Mouse (Mus musculus): ENCODE data around the gene Tent5b. TPM values are rescaled to one million over a fixed set of nuclear protein-coding genes. Genes with fewer than 3 reads are reported as not detected.

Tent5b gene
- polyA plus RNA-seq, 1 experiment from 2014 or later = 0.36 TPM

- Histone ChIP-seq H3K4me2 (no peak overlapping the region), H3K9ac (no peak overlapping the region), H3K36me3 (no peaks in the 10 kb centered on the region), H3K27me3 (replicated peaks) (peaks cover 9% of the 10 kb centered on the region), H3K4me3 (no peak overlapping the region), H3K4me1 (peaks cover 39% of the 10 kb centered on the region), H3K27ac (replicated peaks) (0 out of 2 replicates have a peak overlapping the region, but pooled peaks have one; percentile 10), H3K9me3 (no peaks in the 10 kb centered on the region)
- WGBS = 41% methylated on average over 4 of the region's 4 CpGs
- ATAC-seq (ENCODE audit: extremely low read depth, insufficient number of reproducible peaks, low FRiP score, low TSS enrichment) = no peak
Measured at GRCm38 (mm10) chr4:133489489-133490245, 9.7 kb downstream of the Tent5b start.

GRCm38 (mm10) chr4:133491800-133492199 is 11.9 kb downstream of the Tent5b start:
- 0 out of 2 replicates have a peak overlapping the region, but pooled peaks have one; percentile 42 for H3K27ac ChIP-seq (replicated peaks)
- no peaks in the 10 kb centered on the region for H3K9me3 ChIP-seq
- 22% methylated on average over 10 of the region's 10 CpGs for WGBS
- H3K9ac ChIP-seq = peak overlapping the region; percentile 59
- H3K4me3 ChIP-seq = no peak overlapping the region; the same call in 1 of the 2 replicates
- no peak; the same call in 1 of the 2 replicates for ATAC-seq (ENCODE audit: extremely low read depth, insufficient number of reproducible peaks, low FRiP score, low TSS enrichment)
- H3K36me3 ChIP-seq = no peaks in the 10 kb centered on the region
- peaks cover 30% of the 10 kb centered on the region for H3K27me3 ChIP-seq (replicated peaks)
- H3K4me1 ChIP-seq = peaks cover 46% of the 10 kb centered on the region
- H3K4me2 ChIP-seq = peak overlapping the region; percentile 56

GRCm38 (mm10) chr4:133493895-133494294 is 14.0 kb downstream of the Tent5b start:
- no peak for ATAC-seq (ENCODE audit: extremely low read depth, insufficient number of reproducible peaks, low FRiP score, low TSS enrichment)
- Histone ChIP-seq H3K27me3 (replicated peaks) (peaks cover 51% of the 10 kb centered on the region), H3K4me1 (peaks cover 61% of the 10 kb centered on the region), H3K4me3 (peak overlapping the region; percentile 46), H3K36me3 (no peaks in the 10 kb centered on the region), H3K9ac (peak overlapping the region; percentile 69), H3K4me2 (peak overlapping the region; percentile 75), H3K9me3 (no peaks in the 10 kb centered on the region), H3K27ac (replicated peaks) (no peak overlapping the region)
- WGBS = 17% methylated on average over 11 of the region's 12 CpGs

GRCm38 (mm10) chr4:133494432-133494831 is 14.5 kb downstream of the Tent5b start:
- H3K4me1 ChIP-seq = peaks cover 58% of the 10 kb centered on the region
- H3K9ac ChIP-seq = peak overlapping the region; percentile 69
- no peak for ATAC-seq (ENCODE audit: extremely low read depth, insufficient number of reproducible peaks, low FRiP score, low TSS enrichment)
- peak overlapping the region; percentile 46 for H3K4me3 ChIP-seq
- under 1% methylated on average over 12 of the region's 12 CpGs for whole genome bisulfite sequencing
- H3K4me2 ChIP-seq = peak overlapping the region; percentile 75
- no peaks in the 10 kb centered on the region for H3K36me3 ChIP-seq
- H3K27me3 ChIP-seq (replicated peaks) = peaks cover 57% of the 10 kb centered on the region
- no peak overlapping the region for H3K27ac ChIP-seq (replicated peaks)
- no peaks in the 10 kb centered on the region for H3K9me3 ChIP-seq

GRCm38 (mm10) chr4:133494867-133495266 is 14.9 kb downstream of the Tent5b start:
- peaks cover 61% of the 10 kb centered on the region for H3K27me3 ChIP-seq (replicated peaks)
- no peak overlapping the region for H3K9ac ChIP-seq
- H3K27ac ChIP-seq (replicated peaks) = no peak overlapping the region
- WGBS = 53% methylated on average over 4 of the region's 4 CpGs
- H3K4me1 ChIP-seq = peaks cover 53% of the 10 kb centered on the region
- H3K9me3 ChIP-seq = no peaks in the 10 kb centered on the region
- H3K36me3 ChIP-seq = no peaks in the 10 kb centered on the region
- ATAC-seq (ENCODE audit: extremely low read depth, insufficient number of reproducible peaks, low FRiP score, low TSS enrichment) = no peak
- H3K4me3 ChIP-seq = no peak overlapping the region
- H3K4me2 ChIP-seq = no peak overlapping the region

GRCm38 (mm10) chr4:133495711-133496110 is 15.8 kb downstream of the Tent5b start:
- Histone ChIP-seq H3K4me1 (peaks cover 52% of the 10 kb centered on the region), H3K27me3 (replicated peaks) (peaks cover 69% of the 10 kb centered on the region), H3K4me3 (no peak overlapping the region), H3K27ac (replicated peaks) (no peak overlapping the region), H3K9ac (no peak overlapping the region), H3K4me2 (no peak overlapping the region), H3K9me3 (no peaks in the 10 kb centered on the region), H3K36me3 (no peaks in the 10 kb centered on the region)
- WGBS = 27% methylated on average over 7 of the region's 7 CpGs
- ATAC-seq (ENCODE audit: extremely low read depth, insufficient number of reproducible peaks, low FRiP score, low TSS enrichment) = no peak

GRCm38 (mm10) chr4:133496738-133497445 is 17.0 kb downstream of the Tent5b start:
- Histone ChIP-seq H3K27ac (replicated peaks) (no peak overlapping the region), H3K4me1 (peaks cover 40% of the 10 kb centered on the region), H3K27me3 (replicated peaks) (peaks cover 81% of the 10 kb centered on the region), H3K4me3 (peak overlapping the region; percentile 66; the same call in 1 of the 2 replicates), H3K4me2 (peak overlapping the region; percentile 99), H3K9ac (no peak overlapping the region), H3K36me3 (no peaks in the 10 kb centered on the region), H3K9me3 (no peaks in the 10 kb centered on the region)
- whole genome bisulfite sequencing = 31% methylated on average over 6 of the region's 6 CpGs
- ATAC-seq (ENCODE audit: extremely low read depth, insufficient number of reproducible peaks, low FRiP score, low TSS enrichment) = no peak

- peak overlapping the region; percentile 80 for H3K9ac ChIP-seq
- peaks cover 88% of the 10 kb centered on the region for H3K27me3 ChIP-seq (replicated peaks)
- peak overlapping the region; percentile 99 for H3K4me2 ChIP-seq
- WGBS = under 1% methylated on average over 70 of the region's 70 CpGs
- no peaks in the 10 kb centered on the region for H3K9me3 ChIP-seq
- no peak for ATAC-seq (ENCODE audit: extremely low read depth, insufficient number of reproducible peaks, low FRiP score, low TSS enrichment)
- H3K4me3 ChIP-seq = peak overlapping the region; percentile 66
- no peak overlapping the region for H3K27ac ChIP-seq (replicated peaks)
- peaks cover 36% of the 10 kb centered on the region for H3K4me1 ChIP-seq
- no peaks in the 10 kb centered on the region for H3K36me3 ChIP-seq
Measured at GRCm38 (mm10) chr4:133497461-133498159, 17.7 kb downstream of the Tent5b start.

GRCm38 (mm10) chr4:133498160-133498724 is 18.3 kb downstream of the Tent5b start, which contains the start of gene Trnp1:
Gene Trnp1 (minus strand): TSS chr4:133498550.
- 1% methylated on average over 42 of the region's 53 CpGs for WGBS
- Histone ChIP-seq H3K27ac (replicated peaks) (no peak within 1 kb of the TSS), H3K27me3 (replicated peaks) (peaks cover 90% of the 10 kb centered on the region), H3K9ac (peak within 1 kb of the TSS; percentile 80), H3K9me3 (no peaks in the 10 kb centered on the region), H3K36me3 (no peaks in the 10 kb centered on the region), H3K4me1 (peaks cover 36% of the 10 kb centered on the region), H3K4me3 (peak within 1 kb of the TSS; percentile 66), H3K4me2 (peak within 1 kb of the TSS; percentile 99)
- peak; percentile 47 for ATAC-seq (ENCODE audit: extremely low read depth, insufficient number of reproducible peaks, low FRiP score, low TSS enrichment)

GRCm38 (mm10) chr4:133501514-133501913 is 21.6 kb downstream of the Tent5b start:
- Histone ChIP-seq H3K4me1 (peaks cover 17% of the 10 kb centered on the region), H3K4me2 (no peak overlapping the region), H3K9me3 (no peaks in the 10 kb centered on the region), H3K9ac (no peak overlapping the region), H3K27me3 (replicated peaks) (peaks cover 98% of the 10 kb centered on the region), H3K36me3 (no peaks in the 10 kb centered on the region), H3K4me3 (no peak overlapping the region), H3K27ac (replicated peaks) (no peak overlapping the region)
- 51% methylated on average over 7 of the region's 7 CpGs for WGBS
- ATAC-seq (ENCODE audit: extremely low read depth, insufficient number of reproducible peaks, low FRiP score, low TSS enrichment) = no peak

GRCm38 (mm10) chr4:133504300-133504699 is 24.4 kb downstream of the Tent5b start:
- Histone ChIP-seq H3K27ac (replicated peaks) (no peak overlapping the region), H3K36me3 (no peaks in the 10 kb centered on the region), H3K9ac (no peak overlapping the region), H3K4me1 (no peaks in the 10 kb centered on the region), H3K27me3 (replicated peaks) (peaks cover 97% of the 10 kb centered on the region), H3K9me3 (no peaks in the 10 kb centered on the region), H3K4me3 (no peak overlapping the region), H3K4me2 (no peak overlapping the region)
- ATAC-seq (ENCODE audit: extremely low read depth, insufficient number of reproducible peaks, low FRiP score, low TSS enrichment) = no peak
- WGBS = 41% methylated on average over 5 of the region's 5 CpGs

Measured in heart, embryonic 13.5 days (tissue).